Mouse (Mus musculus) kidney, adult 11 months (tissue): ENCODE results near the gene Cd27.
"Not testable (repeated sequence)": the region's sequence is repeated elsewhere in the genome, so short reads cannot be mapped to it uniquely, and the experiment has no call there.

Source experiments
- DNase-seq: peaks from one replicate; pipeline ENCODE4 v3.0.0; 2022

Gene Cd27

GRCm38 (mm10) chr6:125236782-125237181 lies at the start of gene Cd27:
Gene Cd27, minus strand, starts transcription at chr6:125237010.
- no peak for DNase-seq

- no peak for DNase-seq
Observed at GRCm38 (mm10) chr6:125285890-125286289, 49.1 kb upstream of the Cd27 start, which contains the start of gene Tuba3a. Gene Tuba3a, minus strand, starts transcription at chr6:125286042.

GRCm38 (mm10) chr6:125284751-125285150 lies 47.9 kb upstream of the Cd27 start:
- no peak for DNase-seq

GRCm38 (mm10) chr6:125284250-125284649 lies 47.4 kb upstream of the Cd27 start:
- peak; percentile 39 for DNase-seq

GRCm38 (mm10) chr6:125282721-125283120 lies 45.9 kb upstream of the Cd27 start:
- not testable (repeated sequence) for DNase-seq

GRCm38 (mm10) chr6:125279729-125280128 lies 42.9 kb upstream of the Cd27 start:
- DNase-seq = no peak

GRCm38 (mm10) chr6:125274841-125275563 lies 38.2 kb upstream of the Cd27 start:
- DNase-seq = peak; percentile 58

- no peak for DNase-seq
Observed at GRCm38 (mm10) chr6:125272228-125272785, 35.5 kb upstream of the Cd27 start.

GRCm38 (mm10) chr6:125271455-125272227 lies 34.8 kb upstream of the Cd27 start:
- DNase-seq = peak; percentile 97

- no peak for DNase-seq
Observed at GRCm38 (mm10) chr6:125268799-125269198, 32.0 kb upstream of the Cd27 start.

GRCm38 (mm10) chr6:125267469-125267868 lies 30.7 kb upstream of the Cd27 start:
- DNase-seq = no peak

GRCm38 (mm10) chr6:125266600-125266999 lies 29.8 kb upstream of the Cd27 start:
- DNase-seq = not testable (repeated sequence)

GRCm38 (mm10) chr6:125266091-125266490 lies 29.3 kb upstream of the Cd27 start:
- DNase-seq = no peak

GRCm38 (mm10) chr6:125265239-125265638 lies 28.4 kb upstream of the Cd27 start:
- DNase-seq = no peak

- no peak for DNase-seq
Observed at GRCm38 (mm10) chr6:125264219-125264618, 27.4 kb upstream of the Cd27 start.

- no peak for DNase-seq
Observed at GRCm38 (mm10) chr6:125260006-125260555, 23.3 kb upstream of the Cd27 start.

- DNase-seq = peak; percentile 78
Observed at GRCm38 (mm10) chr6:125256222-125256966, 19.6 kb upstream of the Cd27 start.

GRCm38 (mm10) chr6:125255516-125256044 lies 18.8 kb upstream of the Cd27 start:
- DNase-seq = no peak

- DNase-seq = peak; percentile 52
Observed at GRCm38 (mm10) chr6:125253863-125254715, 17.3 kb upstream of the Cd27 start.

GRCm38 (mm10) chr6:125252711-125253110 lies 15.9 kb upstream of the Cd27 start:
- DNase-seq = no peak

- DNase-seq = no peak
Observed at GRCm38 (mm10) chr6:125252285-125252684, 15.5 kb upstream of the Cd27 start.
